13 mouse cellular contexts compared by ENCODE assay signal in genomic region chr2:105978065-105978464, GRCm38 (mm10).
"Had no signal": no experiment of that assay in that cellular context is flagged by ENCODE, and none has a peak within 500 bp of the region (broad histone marks: within the 10 kb centered on the region; RNA-seq: fewer than 3 reads in every experiment).

No protein-coding gene starts in this region.

- ATAC-seq: midbrain, embryonic 16.5 days had no signal

- DNase-seq: lung, adult 18-20 months; lung, embryonic 14.5 days; lung, postnatal 10 days; lung, postnatal 4 days; midbrain, embryonic 14.5 days; right cerebral cortex, adult 18-20 months; right cerebral cortex, postnatal 25 days; right cerebral cortex, postnatal 4 days; spleen, adult 18-20 months; thymus, adult 2 months; thymus, postnatal 25 days; thymus, postnatal 4 days had no signal
